Mouse (Mus musculus): ENCODE results near the gene Sez6l. TPM values are rescaled to one million over a fixed set of nuclear protein-coding genes. Genes with fewer than 3 reads are reported as not detected.
A peak's percentile ranks its signal among the peaks of the same experiment; 100 is the strongest.
"Not testable (repeated sequence)": the region's sequence is repeated elsewhere in the genome, so short reads cannot be mapped to it uniquely, and the experiment has no call there.

Sez6l gene
- total RNA-seq, 2 experiments from 2014 or later: not detected

DNA sequence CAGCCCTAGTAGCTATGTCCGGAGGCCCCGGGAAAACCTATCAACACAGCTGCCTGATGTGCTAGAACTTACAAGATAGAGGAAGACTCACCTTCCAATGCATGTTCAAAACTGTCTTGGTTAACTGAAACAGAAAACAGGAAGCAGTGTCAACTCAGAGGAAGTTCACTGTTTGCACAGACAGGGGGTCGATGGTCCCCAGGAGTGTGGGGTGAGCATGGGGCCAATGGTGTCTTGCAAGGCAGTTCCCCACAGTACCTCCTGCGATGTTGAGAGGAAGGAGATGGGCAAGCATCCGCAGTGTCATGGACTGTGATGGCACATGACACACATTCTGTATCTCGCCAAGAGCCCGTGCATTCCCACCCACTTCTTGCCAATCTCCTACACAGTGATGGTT, 150.3 kb downstream of the Sez6l start:
- no peak overlapping the region for H3K27ac ChIP-seq
- intact Hi-C loops (cut with DNase I): loop anchor here (10.0 kb wide), 1 partner anchor 212 kb away; no protein-coding TSS in a partner anchor
- DNase-seq: no peak
- no peak overlapping the region for H3K4me3 ChIP-seq
- TF ChIP-seq CTCF (IDR thresholded peaks at IDR 0.05): no peak

DNA sequence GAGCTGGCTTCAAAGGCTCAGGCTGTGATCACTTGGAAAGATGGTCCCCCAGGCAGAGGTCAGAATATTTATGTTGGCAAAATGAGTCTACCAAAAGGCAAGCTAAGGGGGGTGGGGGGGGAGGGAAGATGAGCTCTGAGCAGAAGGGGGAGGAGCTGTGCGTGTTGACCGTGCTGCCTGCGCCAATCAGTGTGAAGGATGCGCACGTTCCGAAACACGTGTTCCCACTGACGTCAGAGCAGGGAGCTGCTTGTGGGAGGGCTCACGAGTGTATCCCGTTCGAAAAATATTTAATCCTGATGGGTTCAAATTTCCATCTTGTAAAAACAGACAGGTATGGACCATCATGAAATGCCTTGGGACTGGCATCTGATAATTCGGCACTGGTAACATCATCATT, 157.4 kb downstream of the Sez6l start:
- no peak for DNase-seq
- no peak overlapping the region for H3K4me3 ChIP-seq
- no peak overlapping the region for H3K27ac ChIP-seq
- TF ChIP-seq CTCF (IDR thresholded peaks at IDR 0.05): no peak
- intact Hi-C loops (cut with DNase I): no loop called here

DNA sequence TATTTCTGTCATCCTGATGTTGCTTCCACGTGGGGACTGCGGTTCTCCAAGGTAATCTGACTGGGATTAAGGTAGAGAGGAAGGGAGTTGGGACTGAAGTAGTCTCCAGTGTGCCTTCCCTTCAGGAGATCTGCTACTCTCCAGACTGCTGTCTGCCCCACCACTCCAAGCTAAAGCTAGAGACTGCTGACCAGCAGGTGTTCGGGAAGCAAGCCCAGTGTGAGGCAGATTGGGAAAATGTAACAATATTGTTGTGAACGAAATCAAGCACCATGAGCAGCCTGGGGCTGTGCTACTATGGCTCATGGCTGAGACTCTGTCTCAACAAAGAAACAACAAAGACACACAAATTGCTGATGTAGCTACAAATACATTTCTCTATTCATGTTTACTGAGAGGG, 159.0 kb downstream of the Sez6l start:
- intact Hi-C loops (cut with DNase I): no loop called here
- no peak overlapping the region for H3K4me3 ChIP-seq
- TF ChIP-seq CTCF (IDR thresholded peaks at IDR 0.05): no peak
- H3K27ac ChIP-seq: no peak overlapping the region
- no peak for DNase-seq

DNA sequence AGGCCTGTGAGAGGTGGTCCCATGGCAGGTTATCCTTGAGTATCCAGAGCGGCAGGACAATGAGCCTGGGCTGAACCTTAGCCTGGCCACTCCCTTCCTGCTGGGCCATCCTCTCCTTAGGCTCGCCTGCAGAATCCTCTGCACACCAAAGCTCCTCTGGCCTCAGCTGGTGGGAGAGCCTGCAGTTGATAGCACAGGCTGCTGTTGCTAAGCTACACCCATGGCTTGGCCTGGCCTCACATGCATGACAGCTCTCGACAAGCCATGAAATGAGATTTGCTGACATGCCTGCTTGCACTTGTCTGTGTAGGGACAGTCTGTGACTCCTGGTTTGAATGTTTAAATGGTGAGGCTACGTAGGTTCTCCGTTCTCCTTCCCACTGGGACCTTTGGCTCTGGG, 160.3 kb downstream of the Sez6l start:
- Histone ChIP-seq H3K4me3 (no peak overlapping the region), H3K27ac (no peak overlapping the region)
- no peak for TF ChIP-seq CTCF (IDR thresholded peaks at IDR 0.05)
- no peak for DNase-seq
- intact Hi-C loops (cut with DNase I): no loop called here

DNA sequence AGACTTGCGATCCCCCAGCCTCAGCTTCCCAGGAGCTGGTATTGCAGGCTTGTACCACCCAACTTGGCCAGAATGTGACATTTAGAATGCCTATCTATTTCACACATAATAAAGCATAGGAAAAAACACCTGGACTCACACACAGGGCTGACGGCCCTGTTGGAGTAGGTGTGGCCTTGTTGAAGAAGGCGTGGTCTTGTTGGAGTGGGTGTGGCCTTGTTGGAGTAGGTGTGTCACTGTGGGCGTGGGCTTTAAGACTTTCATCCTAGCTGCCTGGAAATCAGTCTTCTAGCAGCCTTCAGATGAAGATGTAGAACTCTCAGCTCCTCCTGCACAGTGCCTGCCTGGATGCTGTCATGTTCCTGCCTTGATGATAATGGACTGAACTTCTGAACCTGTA, 164.2 kb downstream of the Sez6l start:
- H3K27ac ChIP-seq; DNase-seq; H3K4me3 ChIP-seq; intact Hi-C loops (cut with DNase I): not testable (repeated sequence)

DNA sequence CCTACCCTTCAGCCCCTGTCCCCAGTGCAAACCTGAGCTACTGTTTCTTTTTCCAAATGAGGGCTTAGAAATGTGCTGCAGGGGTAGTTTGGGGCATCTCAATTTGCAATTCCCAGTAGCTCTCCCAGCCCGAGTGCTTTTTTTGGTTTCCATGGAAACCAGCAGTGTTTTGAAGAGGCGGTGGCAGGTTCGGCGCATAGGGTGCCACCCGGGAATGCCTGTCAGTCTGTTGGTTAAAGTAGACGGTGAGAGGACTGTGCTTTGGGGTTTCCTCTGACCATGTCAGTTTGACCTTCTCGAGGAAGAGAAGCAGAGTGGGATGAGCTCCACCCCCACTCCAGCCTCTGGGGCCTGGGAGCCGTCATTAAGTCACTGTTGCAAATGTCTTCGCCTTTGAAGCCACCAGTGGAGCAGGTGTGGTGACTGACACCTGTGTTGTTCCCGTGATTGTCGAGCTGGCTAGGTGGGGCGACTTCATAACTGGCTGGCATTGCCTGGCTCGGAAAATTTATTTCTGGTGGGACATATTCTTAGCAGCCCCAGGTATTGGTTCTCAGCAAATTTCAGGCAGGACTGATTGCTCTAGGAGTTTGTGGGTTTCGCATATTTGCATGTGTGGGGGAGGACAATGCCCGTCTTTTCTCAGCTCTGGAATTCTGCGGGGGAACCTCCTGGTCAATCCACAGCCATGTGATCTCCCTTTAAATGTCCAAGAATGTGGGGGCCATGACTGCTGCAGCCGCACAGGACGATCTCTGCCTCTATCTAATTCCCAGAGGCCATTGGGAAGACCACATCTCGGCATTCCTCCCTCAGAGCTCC, 165.3 kb downstream of the Sez6l start:
- H3K27ac ChIP-seq: no peak overlapping the region
- intact Hi-C loops (cut with DNase I): no loop called here
- H3K4me3 ChIP-seq: no peak overlapping the region
- no peak for TF ChIP-seq CTCF (IDR thresholded peaks at IDR 0.05)
- no peak for DNase-seq

DNA sequence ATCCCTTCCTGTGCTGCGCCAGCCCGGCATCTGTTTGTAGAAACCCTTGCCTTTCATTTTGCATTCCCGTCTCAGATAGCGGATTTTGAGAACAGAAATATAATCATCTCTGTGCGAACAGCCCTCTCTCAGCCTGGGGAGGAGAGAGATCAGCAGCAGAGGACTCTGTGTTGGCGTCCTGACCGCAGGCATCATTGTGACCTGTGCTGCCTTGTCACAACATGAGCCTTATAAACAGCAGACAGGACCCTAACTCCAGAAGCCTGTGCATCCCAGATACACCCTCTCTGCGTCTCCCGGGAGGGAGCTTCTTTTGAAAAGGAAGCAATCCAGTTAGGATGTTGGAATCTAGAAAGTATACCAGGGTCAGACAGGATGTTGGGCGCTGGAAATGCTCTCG, 165.9 kb downstream of the Sez6l start:
- Histone ChIP-seq H3K4me3 (no peak overlapping the region), H3K27ac (no peak overlapping the region)
- no peak for TF ChIP-seq CTCF (IDR thresholded peaks at IDR 0.05)
- intact Hi-C loops (cut with DNase I): no loop called here
- no peak for DNase-seq

DNA sequence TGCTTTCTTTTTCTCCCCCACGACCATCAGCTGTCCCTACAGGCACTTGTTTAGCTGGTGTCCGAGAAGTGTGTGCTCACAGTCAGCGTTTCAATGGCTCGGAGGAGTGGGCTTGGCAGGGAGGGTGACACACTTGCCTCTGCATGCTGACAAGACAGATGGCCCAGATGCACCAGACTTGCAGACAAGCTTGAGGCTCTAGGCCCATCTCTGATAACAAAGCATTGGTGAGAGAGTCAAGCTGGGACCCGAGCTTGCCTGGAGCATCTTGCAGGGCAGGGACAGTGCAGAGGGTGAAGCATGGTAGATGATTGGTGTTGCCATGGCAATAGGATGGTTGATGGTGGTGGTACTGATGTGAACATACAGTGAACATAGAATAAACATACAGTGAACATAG, 167.7 kb downstream of the Sez6l start:
- Histone ChIP-seq H3K27ac (no peak overlapping the region), H3K4me3 (no peak overlapping the region)
- intact Hi-C loops (cut with DNase I): no loop called here
- TF ChIP-seq CTCF (IDR thresholded peaks at IDR 0.05): no peak
- DNase-seq: no peak

DNA sequence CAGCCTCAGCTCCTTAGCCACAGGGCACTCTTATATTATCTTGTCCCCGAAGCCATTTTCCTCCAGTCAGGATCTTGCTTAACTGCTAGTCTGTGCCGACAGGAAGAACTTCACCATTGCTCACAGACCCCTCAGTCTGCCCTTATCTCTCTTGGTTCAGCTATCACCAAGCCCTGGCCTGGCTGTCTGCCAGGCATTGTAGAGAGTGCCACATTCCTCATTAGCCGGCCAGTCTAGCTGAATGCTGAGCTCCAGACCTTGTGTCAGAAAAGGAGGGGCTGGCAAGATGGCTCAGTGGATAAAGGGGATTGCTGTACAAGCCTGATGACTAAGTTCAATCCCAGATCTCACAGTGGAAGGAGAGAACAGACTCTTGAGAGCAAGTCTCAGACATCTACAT, 171.0 kb downstream of the Sez6l start:
- Histone ChIP-seq H3K27ac (no peak overlapping the region), H3K4me3 (no peak overlapping the region)
- no peak for TF ChIP-seq CTCF (IDR thresholded peaks at IDR 0.05)
- intact Hi-C loops (cut with DNase I): no loop called here
- no peak for DNase-seq

DNA sequence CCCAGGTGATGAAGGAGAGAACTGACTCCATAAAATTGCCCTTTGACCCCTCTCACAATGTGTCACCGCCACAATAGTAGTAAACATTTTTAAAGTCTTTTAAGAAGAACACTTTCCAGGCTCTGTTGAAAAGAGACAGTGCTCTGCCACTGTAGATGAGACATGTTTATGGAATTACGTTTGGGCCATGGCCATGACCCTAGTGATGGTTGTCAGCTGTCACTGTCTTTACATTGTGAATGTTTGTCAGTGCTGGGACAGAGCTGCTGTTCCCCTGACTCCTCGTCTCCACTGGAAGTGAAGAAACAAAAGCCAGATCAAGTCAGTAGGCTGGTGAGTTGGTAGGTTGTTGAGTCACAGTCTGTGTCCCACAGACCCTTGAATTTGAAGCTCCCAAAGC, 174.5 kb downstream of the Sez6l start:
- no peak for TF ChIP-seq CTCF (IDR thresholded peaks at IDR 0.05)
- no peak overlapping the region for H3K4me3 ChIP-seq
- intact Hi-C loops (cut with DNase I): no loop called here
- H3K27ac ChIP-seq: no peak overlapping the region
- DNase-seq: no peak

DNA sequence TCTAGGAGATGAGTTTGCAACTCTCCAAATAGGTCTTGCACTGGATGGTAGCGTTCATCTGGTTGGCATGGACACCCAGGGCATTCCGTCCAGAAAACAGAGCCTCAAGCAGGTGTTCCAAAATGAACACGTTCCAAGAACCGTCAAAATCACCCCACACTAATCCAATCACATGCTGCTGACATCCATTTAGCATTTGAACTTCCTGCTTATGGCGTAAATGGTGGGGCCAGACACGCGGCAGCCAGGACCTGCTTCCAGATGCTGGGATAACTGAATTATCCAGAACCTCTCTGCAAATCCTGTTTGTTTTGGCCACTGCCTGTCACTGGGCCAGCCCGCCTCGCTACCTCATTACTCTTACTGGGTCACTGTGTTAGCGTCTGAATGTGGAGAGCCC, 177.7 kb downstream of the Sez6l start:
- no peak overlapping the region for H3K4me3 ChIP-seq
- no peak overlapping the region for H3K27ac ChIP-seq
- no peak for DNase-seq
- intact Hi-C loops (cut with DNase I): no loop called here
- TF ChIP-seq CTCF (IDR thresholded peaks at IDR 0.05): no peak

DNA sequence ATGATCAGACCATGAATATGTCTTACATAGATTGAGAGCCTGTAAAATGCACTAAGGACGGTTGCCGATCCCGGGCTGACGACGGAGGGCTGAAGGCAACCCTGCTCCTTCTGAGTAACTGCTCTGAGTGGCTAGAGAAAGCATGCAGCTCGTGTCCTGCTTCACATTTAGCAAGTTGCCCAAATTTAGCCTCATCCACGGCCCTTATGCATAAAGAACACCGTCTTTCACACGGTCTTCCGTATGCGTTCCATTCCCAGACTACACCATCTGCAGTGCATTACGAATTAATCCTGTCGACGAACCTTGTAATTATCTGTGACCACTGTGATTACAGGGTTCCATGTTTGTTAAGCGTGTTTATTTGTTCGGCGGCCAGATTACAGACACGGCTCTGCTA, 180.9 kb downstream of the Sez6l start:
- Histone ChIP-seq H3K27ac (no peak overlapping the region), H3K4me3 (no peak overlapping the region)
- TF ChIP-seq CTCF (IDR thresholded peaks at IDR 0.05): no peak
- intact Hi-C loops (cut with DNase I): no loop called here
- DNase-seq: no peak

DNA sequence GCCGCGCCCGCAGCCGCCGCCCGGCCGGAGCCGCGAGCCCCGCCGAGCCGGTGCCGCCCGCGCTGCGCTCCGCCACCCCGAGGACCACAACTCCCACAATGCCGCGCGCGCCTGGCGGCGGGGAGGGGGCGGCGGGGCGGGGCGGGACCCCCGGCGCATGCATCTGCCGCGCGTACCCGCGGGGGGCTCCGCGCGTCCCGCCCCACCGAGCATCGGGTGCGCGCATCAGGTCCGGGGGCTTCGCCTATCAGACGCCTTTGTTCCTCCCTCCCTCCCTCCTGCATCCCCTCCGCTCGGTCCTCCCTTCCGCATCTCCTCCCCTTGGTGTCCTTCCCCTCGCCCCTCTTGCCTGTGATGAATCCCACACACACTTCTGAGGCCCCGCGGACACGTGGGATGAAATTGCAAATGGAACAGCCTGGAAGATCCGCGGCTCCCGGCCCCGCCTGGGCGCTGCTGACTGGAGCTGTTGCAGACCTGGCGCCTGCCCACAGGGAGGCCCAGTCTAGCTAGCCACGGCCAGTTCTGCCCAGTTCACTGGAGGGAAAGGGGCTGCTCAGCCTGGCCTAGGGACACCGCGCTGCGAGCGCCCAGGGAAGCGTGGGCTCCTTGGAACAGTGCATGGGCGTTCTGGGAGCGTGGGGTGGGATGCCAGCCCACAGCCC, 182.1 kb downstream of the Sez6l start, which contains the start of gene Asphd2:
TSS of gene Asphd2 (minus strand) at position 88 of the 665 bp plus-strand sequence.
- no peak for TF ChIP-seq CTCF (IDR thresholded peaks at IDR 0.05)
- intact Hi-C loops (cut with DNase I): no loop called here
- peak; percentile 51 for DNase-seq
- H3K27ac ChIP-seq: no peak within 1 kb of the TSS
- H3K4me3 ChIP-seq: peak within 1 kb of the TSS; percentile 68

DNA sequence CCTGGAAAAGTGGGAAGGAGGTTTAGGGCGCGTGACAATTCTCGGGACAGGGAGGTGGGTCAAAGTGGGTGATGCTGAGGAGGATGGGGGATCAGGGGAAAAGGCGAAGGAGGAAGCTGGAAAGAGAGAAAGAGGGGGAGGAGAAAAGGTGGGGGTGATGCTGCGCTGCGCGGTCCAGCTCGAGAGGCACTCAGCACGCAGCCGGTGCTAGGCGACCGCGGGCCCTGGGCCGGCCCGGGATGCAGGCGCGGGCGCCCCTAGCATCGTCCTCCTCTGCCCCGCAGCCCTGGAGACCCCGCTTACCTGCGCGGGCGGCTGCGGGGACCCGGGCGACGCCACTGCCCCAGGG, 182.6 kb downstream of the Sez6l start:
- no peak for TF ChIP-seq CTCF (IDR thresholded peaks at IDR 0.05)
- intact Hi-C loops (cut with DNase I): no loop called here
- Histone ChIP-seq H3K27ac (no peak overlapping the region), H3K4me3 (peak overlapping the region; percentile 68)
- DNase-seq: no peak
